ENCODE assay signal across 8 mouse cellular contexts in genomic region chr1:46066015-46066414, GRCm38 (mm10). TPM values are rescaled to one million over a fixed set of nuclear protein-coding genes. Genes with fewer than 3 reads are reported as not detected.
DNase-seq lines count a peak whose midpoint lies in the region; ATAC-seq and TF ChIP-seq lines count a peak whose summit lies in the region.

Dnah7b (plus strand) TSS chr1:46066315.

- no peaks in the 10 kb centered on the region for H3K9me3 ChIP-seq in lung, embryonic 14.5 days (ENCODE audit: low read depth, low read length)
- H3K9me3 ChIP-seq in forebrain, embryonic 13.5 days (replicated peaks) = no peaks in the 10 kb centered on the region
- no peaks in the 10 kb centered on the region for H3K9me3 ChIP-seq in limb, embryonic 11.5 days (ENCODE audit: control insufficient read depth, low read length)

- H3K4me3 ChIP-seq in lung, embryonic 14.5 days (ENCODE audit: low read depth, low read length) = peak within 1 kb of the TSS; percentile 63
- H3K4me3 ChIP-seq in forebrain, embryonic 13.5 days = peak within 1 kb of the TSS; percentile 65
- H3K4me3 ChIP-seq in limb, embryonic 11.5 days (ENCODE audit: low read depth, low read length) = peak within 1 kb of the TSS; percentile 53
- H3K4me3 ChIP-seq in olfactory bulb, adult 2 months (ENCODE audit: insufficient read depth, low read depth, low read length) = peak within 1 kb of the TSS; percentile 64

- no peak for TF ChIP-seq CTCF in lung, embryonic 14.5 days (IDR thresholded peaks at IDR 0.05; ENCODE audit: low read depth)
- no peak for TF ChIP-seq CTCF in olfactory bulb, adult 2 months (IDR thresholded peaks at IDR 0.05; ENCODE audit: insufficient read depth, low read depth, low read length)

- no peaks in the 10 kb centered on the region for H3K36me3 ChIP-seq in lung, embryonic 14.5 days (ENCODE audit: insufficient read depth)
- no peaks in the 10 kb centered on the region for H3K36me3 ChIP-seq in forebrain, embryonic 13.5 days (ENCODE audit: poor library complexity, severe bottlenecking)
- no peaks in the 10 kb centered on the region for H3K36me3 ChIP-seq in limb, embryonic 11.5 days (ENCODE audit: control insufficient read depth, insufficient read depth, low read length)

- peak within 1 kb of the TSS; percentile 58 for H3K4me2 ChIP-seq in lung, embryonic 14.5 days
- peak within 1 kb of the TSS; percentile 69 for H3K4me2 ChIP-seq in forebrain, embryonic 13.5 days
- H3K4me2 ChIP-seq in limb, embryonic 11.5 days (ENCODE audit: low read depth, severe bottlenecking) = peak within 1 kb of the TSS; percentile 58

- no peak for TF ChIP-seq POLR2A in olfactory bulb, adult 2 months (IDR thresholded peaks at IDR 0.05; ENCODE audit: insufficient read depth, low read depth, low read length)

- no peak for DNase-seq in lung, embryonic 14.5 days
- DNase-seq in lung, postnatal 10 days = no peak
- no peak for DNase-seq in limb, embryonic 11.5 days (ENCODE audit: low spot score)
- DNase-seq in left cerebral cortex, adult 9 months (ENCODE audit: low spot score in 2 of 2) = no peak
- DNase-seq in left cerebral cortex, adult 18-20 months (ENCODE audit: low spot score in 2 of 2) = no peak
- DNase-seq in layer of hippocampus, adult 9-10 months (ENCODE audit: low spot score) = no peak

- no peaks in the 10 kb centered on the region for H3K27me3 ChIP-seq in lung, embryonic 14.5 days (ENCODE audit: insufficient read depth, low read length)
- no peaks in the 10 kb centered on the region for H3K27me3 ChIP-seq in forebrain, embryonic 13.5 days
- no peaks in the 10 kb centered on the region for H3K27me3 ChIP-seq in limb, embryonic 11.5 days (ENCODE audit: control insufficient read depth, insufficient read depth, low read length)

- WGBS in lung, embryonic 14.5 days = 18% methylated on average over 1 of the region's 1 CpGs
- WGBS in forebrain, embryonic 13.5 days = 26% methylated on average over 1 of the region's 1 CpGs
- 25% methylated on average over 1 of the region's 1 CpGs for WGBS in limb, embryonic 11.5 days
- WGBS in olfactory bulb, adult 2 months = 19% methylated on average over 1 of the region's 1 CpGs

- peak within 1 kb of the TSS; percentile 87 for H3K27ac ChIP-seq in lung, embryonic 14.5 days (ENCODE audit: low read depth)
- peak within 1 kb of the TSS; percentile 66 for H3K27ac ChIP-seq in forebrain, embryonic 13.5 days
- H3K27ac ChIP-seq in limb, embryonic 11.5 days (replicated peaks; ENCODE audit: low read depth, low read length) = peak within 1 kb of the TSS; percentile 82
- H3K27ac ChIP-seq in olfactory bulb, adult 2 months (ENCODE audit: insufficient read depth, low read depth, low read length) = peak within 1 kb of the TSS; percentile 26

- H3K4me1 ChIP-seq in lung, embryonic 14.5 days (ENCODE audit: insufficient read depth) = no peaks in the 10 kb centered on the region
- H3K4me1 ChIP-seq in forebrain, embryonic 13.5 days = no peaks in the 10 kb centered on the region
- no peaks in the 10 kb centered on the region for H3K4me1 ChIP-seq in limb, embryonic 11.5 days (ENCODE audit: control insufficient read depth, insufficient read depth, low read length)
- peaks cover 5% of the 10 kb centered on the region; the same call in 1 of the 2 replicates for H3K4me1 ChIP-seq in olfactory bulb, adult 2 months (ENCODE audit: control insufficient read depth, insufficient read depth, low read length)

- H3K9ac ChIP-seq in lung, embryonic 14.5 days = peak within 1 kb of the TSS; percentile 76
- peak within 1 kb of the TSS; percentile 79 for H3K9ac ChIP-seq in forebrain, embryonic 13.5 days
- H3K9ac ChIP-seq in limb, embryonic 11.5 days (ENCODE audit: low read length) = peak within 1 kb of the TSS; percentile 90

- no peak; the same call in 1 of the 2 replicates for ATAC-seq in lung, embryonic 14.5 days (ENCODE audit: insufficient read depth)
- peak; percentile 31; the same call in 1 of the 2 replicates for ATAC-seq in forebrain, embryonic 13.5 days
- no peak for ATAC-seq in limb, embryonic 11.5 days (ENCODE audit: insufficient number of reproducible peaks, low FRiP score, low TSS enrichment, low read depth)

RNA-seq across cellular contexts. Expression of gene Dnah7b, which starts in this region (rescaled TPM):
- 1.9 and 3.2 TPM in 2 replicates for polyA plus RNA-seq in lung, embryonic 14.5 days (2014; fragmentation: Nextera tagmentation; extraction: Ambion mirVana)
- 1.4 and 1.9 TPM in 2 replicates for polyA plus RNA-seq in forebrain, embryonic 13.5 days (2015; fragmentation: Nextera tagmentation; extraction: Ambion mirVana)
- 2.0 and 2.3 TPM in 2 replicates for polyA plus RNA-seq in limb, embryonic 11.5 days (2014; fragmentation: Nextera tagmentation; extraction: Ambion mirVana)
- not detected in 2 replicates for polyA plus RNA-seq in olfactory bulb, adult 2 months (2012; ENCODE audit: insufficient read depth, insufficient read length, low replicate concordance, missing spikeins)
- total RNA-seq in left cerebral cortex, adult 18-20 months (2021) = under 1 TPM; 0.70 to 0.75 TPM

Comparison
In these comparisons a context has a peak if more than half of its experiments do, and no peak if none do; other contexts are left out.
1. H3K27ac ChIP-seq: peak in every context shown above with its lines; median percentile 87 in lung, embryonic 14.5 days; 82 in limb, embryonic 11.5 days; 66 in forebrain, embryonic 13.5 days; 26 in olfactory bulb, adult 2 months.